Mouse (Mus musculus) lung, postnatal 10 days (tissue): ENCODE data around the gene Mast1.
A peak's percentile ranks its signal among the peaks of the same experiment; 100 is the strongest.

ENCODE experiments used
- DNase-seq: peaks from one replicate; pipeline ENCODE4 v3.0.0; 2021

Mast1 gene

GRCm38 (mm10) chr8:84937620-84938485, 694 bp upstream of the Mast1 start:
- DNase-seq, result no peak

- no peak for DNase-seq
Observed at GRCm38 (mm10) chr8:84936041-84936961, 858 bp downstream of the Mast1 start.

GRCm38 (mm10) chr8:84935489-84935888, 1.7 kb downstream of the Mast1 start:
- no peak for DNase-seq

- DNase-seq, result no peak
Observed at GRCm38 (mm10) chr8:84934860-84935259, 2.3 kb downstream of the Mast1 start.

DNA sequence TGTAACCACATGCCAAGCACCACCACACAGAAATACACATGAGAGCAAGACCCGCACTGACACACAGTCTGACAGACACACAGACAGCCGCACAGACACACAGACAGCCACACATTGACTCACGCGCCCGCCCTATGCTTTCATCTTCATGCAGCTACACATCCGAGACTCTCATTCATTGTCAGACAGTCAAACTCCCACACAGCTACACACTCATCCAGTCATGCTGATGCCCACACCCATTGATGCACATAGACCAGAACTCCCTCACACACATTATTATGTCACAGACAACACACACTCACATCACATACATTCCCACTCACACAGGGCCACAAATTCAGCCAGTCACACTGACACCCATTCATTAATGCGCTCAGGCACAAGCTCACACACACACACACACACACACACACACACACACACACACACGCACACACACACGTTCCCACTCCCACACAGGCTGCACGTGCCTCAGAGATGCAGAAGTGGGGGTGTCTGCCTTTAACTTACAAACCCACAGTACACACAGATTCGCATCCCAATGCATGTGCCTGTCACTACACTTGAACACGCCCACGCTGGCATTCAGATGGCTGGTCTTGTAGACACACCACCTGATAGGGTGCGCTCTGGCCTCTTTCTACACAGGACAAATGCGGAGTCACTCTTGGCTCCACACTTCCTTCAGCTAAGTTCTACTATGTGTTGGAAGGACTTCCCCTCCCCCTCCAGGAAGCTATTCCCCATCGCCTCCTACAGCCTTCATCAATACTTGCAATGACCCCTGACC, 3.2 kb downstream of the Mast1 start:
- DNase-seq, result no peak

DNA sequence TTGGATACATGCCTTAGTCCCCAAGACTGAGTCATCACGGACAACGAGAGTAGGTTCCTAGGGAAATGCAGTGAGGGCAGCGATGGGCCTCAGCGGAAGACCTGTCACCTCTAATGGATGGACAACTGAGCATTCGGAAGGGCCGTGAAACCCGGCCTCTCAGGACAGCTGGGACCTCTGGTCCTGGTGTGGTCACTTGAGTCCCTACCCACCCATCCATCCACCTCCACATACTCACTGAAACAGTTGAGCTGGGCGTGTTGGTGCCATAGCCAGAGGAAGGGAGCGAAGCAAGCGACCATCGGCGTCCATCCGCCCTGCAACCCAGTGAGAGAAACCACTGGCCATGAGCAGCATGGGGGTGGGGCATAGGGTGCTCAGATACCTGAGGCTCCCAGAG, 6.6 kb downstream of the Mast1 start:
- no peak for DNase-seq

GRCm38 (mm10) chr8:84928456-84929306, 8.5 kb downstream of the Mast1 start:
- DNase-seq, result peak; percentile 76

DNA sequence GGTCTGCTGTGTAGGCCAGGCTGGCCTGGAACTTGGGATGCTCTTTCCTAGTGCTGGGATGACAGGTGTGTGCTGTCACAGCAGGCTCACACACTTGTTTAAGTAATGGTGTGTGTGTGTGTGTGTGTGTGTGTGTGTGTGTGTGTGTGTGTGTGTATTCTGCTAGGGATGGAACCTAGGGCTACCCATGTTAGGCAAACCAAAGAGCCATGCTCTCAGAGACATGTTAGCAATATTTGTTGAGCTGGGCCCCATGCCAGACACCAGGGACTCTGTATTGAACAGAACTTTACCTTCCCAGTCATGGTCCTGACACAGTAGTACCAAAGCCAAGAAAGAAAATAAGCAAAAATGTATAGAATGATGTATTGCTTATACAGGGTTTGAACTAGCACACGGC, 9.6 kb downstream of the Mast1 start:
- no peak for DNase-seq

DNA sequence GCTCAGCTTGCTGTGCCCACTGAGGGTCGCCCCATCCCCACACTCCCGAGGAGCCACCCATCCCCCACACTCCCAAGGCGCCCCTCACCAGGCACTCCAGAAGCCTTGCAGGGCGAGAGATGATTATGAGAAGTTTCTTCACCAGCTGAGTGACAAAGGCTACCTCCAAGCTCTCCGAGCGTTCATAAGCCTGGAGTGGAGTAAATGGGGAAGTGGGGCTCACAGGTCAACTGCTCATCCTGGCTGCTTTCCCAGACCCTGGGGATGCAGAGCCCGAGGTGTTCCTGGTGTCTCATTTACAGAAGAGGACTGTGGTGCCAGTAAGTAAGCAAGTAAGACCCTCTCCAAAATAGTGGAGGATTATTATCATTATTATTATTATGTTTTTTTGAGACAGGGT, 11.6 kb downstream of the Mast1 start:
- no peak for DNase-seq

DNA sequence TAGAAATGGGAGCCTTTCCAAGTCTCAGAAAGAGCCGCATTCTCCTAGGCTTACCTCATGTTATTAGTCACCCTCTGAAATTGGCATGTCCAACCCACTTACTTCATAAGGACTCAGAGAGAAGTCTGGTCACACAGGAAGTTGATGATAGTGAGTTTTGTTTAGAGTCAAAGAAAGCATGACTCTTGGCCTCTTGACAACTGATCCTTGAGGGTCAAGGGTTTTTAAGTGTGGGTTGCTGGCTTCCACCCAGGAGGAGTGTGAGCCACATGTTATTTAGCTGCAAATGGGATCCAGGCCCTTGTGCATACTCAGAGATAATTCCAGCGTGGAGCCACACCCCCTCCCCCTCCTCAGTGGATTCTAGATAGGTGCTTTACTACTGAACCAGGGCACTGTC, 15.6 kb downstream of the Mast1 start:
- DNase-seq, result peak; percentile 83

DNA sequence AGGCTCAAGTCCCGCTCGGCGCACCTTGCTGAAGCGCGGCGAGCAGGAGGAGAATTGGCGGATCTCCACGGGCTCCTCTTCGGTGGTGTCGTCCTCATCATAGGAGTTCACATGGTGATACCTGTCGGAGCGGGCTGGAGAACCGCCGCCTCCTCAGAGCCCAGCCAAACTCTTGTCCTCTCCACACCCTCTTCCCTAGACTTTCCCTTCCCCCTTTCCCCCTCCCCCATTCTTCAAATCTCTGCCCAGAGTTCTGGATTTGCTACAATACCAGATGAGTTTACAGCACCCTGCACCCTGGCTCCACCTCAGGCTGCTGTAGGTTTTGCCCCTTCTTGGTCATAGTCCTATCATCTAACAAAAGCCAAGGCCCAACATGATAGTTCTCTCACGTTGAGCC, 18.5 kb downstream of the Mast1 start:
- no peak for DNase-seq

GRCm38 (mm10) chr8:84917781-84918180, 19.4 kb downstream of the Mast1 start:
- no peak for DNase-seq

DNA sequence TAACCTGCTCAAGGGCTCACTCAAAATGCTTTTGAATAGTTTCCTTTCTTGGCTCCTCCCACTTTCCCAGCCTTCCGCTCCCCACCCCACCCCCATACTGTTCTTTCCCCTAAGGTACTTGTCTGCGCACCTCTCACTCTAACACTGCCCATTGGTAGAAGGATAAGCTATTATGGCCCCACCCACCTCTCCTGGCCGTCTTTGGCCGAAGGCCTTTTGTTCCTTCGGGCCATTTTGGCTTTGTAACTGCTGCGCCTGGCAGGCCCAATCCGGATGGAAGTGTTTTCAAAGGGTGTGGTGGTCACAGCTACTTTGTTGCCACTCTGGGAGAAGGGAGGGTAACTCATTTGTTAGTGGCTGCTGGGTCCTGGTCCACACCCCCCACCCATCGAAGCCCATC, 21.9 kb downstream of the Mast1 start:
- DNase-seq, result no peak

DNA sequence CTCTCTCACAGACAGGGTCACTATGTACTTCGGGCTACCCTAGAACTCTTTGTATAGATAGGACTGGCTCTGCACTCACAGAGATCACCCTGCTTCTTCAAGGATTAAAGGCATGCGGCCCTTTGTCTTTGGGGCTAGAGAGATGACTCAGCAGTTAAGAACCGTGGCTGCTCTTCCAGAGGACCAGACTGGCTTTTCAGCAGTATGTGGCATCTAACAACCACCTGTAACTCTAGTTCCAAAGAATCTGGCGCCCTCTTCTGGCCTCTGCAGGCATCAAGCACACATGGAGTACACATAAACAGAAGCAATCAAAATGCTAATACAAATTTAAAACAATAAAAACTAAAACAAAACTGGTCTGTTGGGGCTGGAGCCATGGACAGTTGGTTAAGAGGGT, 23.2 kb downstream of the Mast1 start:
- peak; percentile 57 for DNase-seq

DNA sequence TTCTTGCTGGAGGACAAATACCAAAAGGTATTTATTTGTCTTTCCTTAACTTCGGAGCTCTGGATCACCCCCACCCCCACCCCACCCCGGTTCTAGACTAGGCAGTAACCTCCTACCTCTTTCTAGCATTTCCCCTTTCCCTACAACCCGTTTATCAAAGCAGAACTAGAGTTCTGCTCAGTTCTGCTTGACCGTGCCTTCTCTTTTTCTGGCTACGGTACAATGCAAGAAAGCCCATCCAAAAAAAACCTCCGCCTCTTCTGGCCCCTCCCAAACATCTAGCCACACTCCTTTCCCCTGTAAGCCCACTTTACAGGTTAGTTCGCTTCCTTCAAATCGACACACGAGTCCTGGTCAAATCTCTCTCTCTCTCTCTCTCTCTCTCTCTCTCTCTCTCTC, 23.7 kb downstream of the Mast1 start:
- no peak for DNase-seq

- DNase-seq, result peak; percentile 74
Observed at GRCm38 (mm10) chr8:84912895-84913501, 24.2 kb downstream of the Mast1 start.

- DNase-seq, result no peak
Observed at GRCm38 (mm10) chr8:84912391-84912790, 24.8 kb downstream of the Mast1 start.

- DNase-seq, result no peak
Observed at GRCm38 (mm10) chr8:84911854-84912253, 25.3 kb downstream of the Mast1 start.

- no peak for DNase-seq
Observed at GRCm38 (mm10) chr8:84910551-84910950, 26.6 kb downstream of the Mast1 start.

GRCm38 (mm10) chr8:84909949-84910348, 27.2 kb downstream of the Mast1 start:
- DNase-seq, result no peak

DNA sequence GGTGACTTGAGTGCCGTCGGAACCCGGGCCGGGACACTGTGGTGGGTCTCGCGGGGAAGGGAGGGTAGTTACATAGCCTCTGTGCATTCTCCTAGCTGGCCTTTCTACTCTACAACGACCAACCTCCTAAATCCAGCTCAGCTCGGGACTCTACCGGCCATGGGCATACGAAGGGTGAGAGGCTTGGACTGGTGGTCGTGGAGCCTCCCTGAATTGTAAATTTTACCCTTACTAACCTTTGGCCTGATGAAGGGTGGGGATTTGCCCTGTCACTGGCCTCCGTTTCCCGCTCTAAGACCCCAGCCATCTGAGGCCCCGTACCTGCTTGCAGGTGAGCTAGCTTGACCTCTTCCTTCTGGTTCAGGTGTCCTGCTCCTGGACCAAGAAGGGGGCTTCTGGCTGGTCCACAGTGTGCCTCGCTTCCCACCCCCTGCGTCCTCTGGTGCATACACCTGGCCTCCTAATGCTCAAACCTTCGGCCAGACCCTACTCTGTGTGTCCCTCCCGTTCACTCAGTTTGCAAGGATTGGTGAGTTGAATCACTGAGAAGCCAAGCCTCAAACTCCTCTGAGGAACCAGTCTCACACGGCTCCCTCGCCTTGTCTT, 27.9 kb downstream of the Mast1 start:
- DNase-seq, result no peak
